Comparison of ENCODE assay signal across 26 mouse cellular contexts in the genomic region with DNA sequence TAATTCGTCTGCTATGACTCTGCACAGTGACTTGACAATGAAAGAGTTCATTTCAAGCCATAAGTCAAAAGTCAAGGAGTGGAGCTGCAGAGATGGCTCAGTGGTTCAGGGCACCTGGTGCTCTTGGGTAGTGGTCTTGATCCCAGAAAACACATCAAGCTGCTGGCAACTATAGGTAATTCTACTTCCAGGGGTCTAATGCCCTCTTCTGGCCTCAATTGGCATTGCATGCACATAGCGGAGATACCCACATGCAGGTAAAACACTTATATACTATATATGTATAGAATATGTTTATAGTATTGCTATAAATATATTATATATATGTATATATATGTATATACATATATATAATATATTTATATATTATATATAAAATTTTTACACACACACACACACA.
A peak's percentile ranks its signal among the peaks of the same experiment; 100 is the strongest.
DNase-seq lines count a peak whose midpoint lies in the region; ATAC-seq and TF ChIP-seq lines count a peak whose summit lies in the region.
"Had no signal": no experiment of that assay in that cellular context is flagged by ENCODE, and none has a peak within 500 bp of the region (broad histone marks: within the 10 kb centered on the region; RNA-seq: fewer than 3 reads in every experiment).

No protein-coding gene starts in this region.

- TF ChIP-seq EP300 in liver, embryonic 14.5 days (IDR thresholded peaks at IDR 0.05; ENCODE audit: low read depth) = no peak
- no peak for TF ChIP-seq EP300 in MEL (IDR thresholded peaks at IDR 0.05; ENCODE audit: low read depth in 1 of 2, low read length in 2 of 2)

- TF ChIP-seq CTCF in liver, embryonic 14.5 days (IDR thresholded peaks at IDR 0.05; ENCODE audit: low read depth) = peak; percentile 12; the same call in 1 of the 2 replicates
- TF ChIP-seq CTCF in MEL (IDR thresholded peaks at IDR 0.05 in 2 of 3, conservative IDR thresholded peaks at IDR 0.05 in 1 of 3; ENCODE audit: control insufficient read depth in 1 of 3, insufficient read depth in 1 of 3, low read depth in 2 of 3, low read length in 3 of 3, poor library complexity in 1 of 3, severe bottlenecking in 1 of 3) = 0 out of 6 replicates have a peak, but pooled peaks of 1 of the 3 experiments have one; percentile 14

- no peak overlapping the region for H3K4me3 ChIP-seq in liver, embryonic 14.5 days (ENCODE audit: insufficient read depth in 1 of 2, low read depth in 2 of 2, low read length in 2 of 2)
- no peak overlapping the region for H3K4me3 ChIP-seq in liver, embryonic 11.5 days (ENCODE audit: low read depth, low read length)
- H3K4me3 ChIP-seq in MEL (ENCODE audit: control insufficient read depth in 1 of 2, insufficient read depth in 1 of 2, low read depth in 2 of 2, low read length in 2 of 2) = no peak overlapping the region
- H3K4me3 ChIP-seq: erythroblast, embryonic 14.5 days; heart, embryonic 13.5 days; hindbrain, embryonic 15.5 days; layer of hippocampus, adult 2 months; left cerebral cortex, adult 2 months; limb, embryonic 13.5 days had no signal

- intact Hi-C loops in left cerebral cortex, postnatal 36 days (cut with DNase I) = no loop called here

- 61% methylated on average over 2 of the region's 2 CpGs for WGBS in liver, embryonic 14.5 days (ENCODE audit: insufficient replicate concordance)
- WGBS in liver, embryonic 11.5 days = 85% methylated on average over 2 of the region's 2 CpGs

- H3K79me2 ChIP-seq in MEL (ENCODE audit: control insufficient read depth, insufficient read depth, low read length, poor library complexity) = no peaks in the 10 kb centered on the region

- peak; percentile 6 to 15 for DNase-seq in cerebellum, postnatal 10 days
- no peak for DNase-seq in cerebellum, adult 9-10 months
- DNase-seq in liver, embryonic 14.5 days (ENCODE audit: low read depth in 3 of 3, low spot score in 3 of 3) = no peak
- no peak for DNase-seq in liver, embryonic 11.5 days (ENCODE audit: low spot score)
- DNase-seq in A20 (ENCODE audit: low read depth, low spot score) (peak; percentile 1), MEL (ENCODE audit: low read depth, low spot score) (peak; percentile 13)
- DNase-seq in neural tube, embryonic 10.5 days (ENCODE audit: extremely low spot score, low spot score) = no peak
- DNase-seq in left cerebral cortex, postnatal 36 days (ENCODE audit: low spot score in 2 of 2) = no peak
- DNase-seq: adrenal gland, adult 2 months; cerebellum, adult 9-11 months; gastrocnemius, postnatal 10 days; heart, postnatal 10 days; kidney, adult 11 months; kidney, postnatal 25 days; lung, postnatal 10 days; thymus, adult 2 months had no signal

- no peak for ATAC-seq in liver, embryonic 14.5 days (ENCODE audit: insufficient read depth)
- ATAC-seq in liver, embryonic 11.5 days (replicated peaks; ENCODE audit: low FRiP score) = no peak
- ATAC-seq: activated CD4-positive, CD25-positive, alpha-beta regulatory T cell, adult 4 months; inflammation-experienced regulatory T-cells, adult 6 months had no signal

- H3K9ac ChIP-seq in liver, embryonic 14.5 days (replicated peaks) = no peak overlapping the region
- no peak overlapping the region for H3K9ac ChIP-seq in liver, embryonic 11.5 days (ENCODE audit: low read depth, low read length)
- H3K9ac ChIP-seq in MEL (ENCODE audit: control insufficient read depth, low read depth, low read length, poor library complexity, severe bottlenecking) = no peak overlapping the region
- H3K9ac ChIP-seq: heart, embryonic 13.5 days; hindbrain, embryonic 15.5 days; limb, embryonic 13.5 days had no signal

- H3K27ac ChIP-seq in liver, embryonic 14.5 days = no peak overlapping the region
- no peak overlapping the region for H3K27ac ChIP-seq in liver, embryonic 11.5 days (ENCODE audit: low read depth, low read length)
- no peak overlapping the region for H3K27ac ChIP-seq in MEL (ENCODE audit: control insufficient read depth, low read depth, low read length)
- H3K27ac ChIP-seq: heart, embryonic 13.5 days; hindbrain, embryonic 15.5 days; layer of hippocampus, adult 2 months; left cerebral cortex, adult 2 months; limb, embryonic 13.5 days; macrophage; stomach, postnatal 0 days had no signal

- H3K4me1 ChIP-seq in liver, embryonic 14.5 days (replicated peaks; ENCODE audit: control insufficient read depth in 2 of 2, insufficient read depth in 2 of 2, low read length in 1 of 2) = no peaks in the 10 kb centered on the region
- H3K4me1 ChIP-seq in liver, embryonic 11.5 days (replicated peaks; ENCODE audit: control insufficient read depth, insufficient read depth, low read length) = no peaks in the 10 kb centered on the region
- H3K4me1 ChIP-seq in MEL (ENCODE audit: control insufficient read depth in 1 of 2, insufficient read depth in 2 of 2, low read length in 2 of 2) = no peaks in the 10 kb centered on the region
- H3K4me1 ChIP-seq: heart, embryonic 13.5 days; hindbrain, embryonic 15.5 days; limb, embryonic 13.5 days had no signal

- TF ChIP-seq RAD21 in MEL (IDR thresholded peaks at IDR 0.05; ENCODE audit: low read depth, low read length) = no peak; the same call in 1 of the 2 replicates

- H3K36me3 ChIP-seq in liver, embryonic 14.5 days (replicated peaks; ENCODE audit: control insufficient read depth, insufficient read depth, low read depth) = no peaks in the 10 kb centered on the region
- H3K36me3 ChIP-seq in liver, embryonic 11.5 days (ENCODE audit: control insufficient read depth, insufficient read depth, low read length) = no peaks in the 10 kb centered on the region
- no peaks in the 10 kb centered on the region for H3K36me3 ChIP-seq in MEL (ENCODE audit: control insufficient read depth in 1 of 2, insufficient read depth in 2 of 2, low read length in 2 of 2)
- H3K36me3 ChIP-seq: heart, embryonic 13.5 days; hindbrain, embryonic 15.5 days; limb, embryonic 13.5 days had no signal

- no peaks in the 10 kb centered on the region for H3K9me3 ChIP-seq in liver, embryonic 14.5 days (ENCODE audit: control insufficient read depth, low read length)
- H3K9me3 ChIP-seq in liver, embryonic 11.5 days (ENCODE audit: control insufficient read depth, low read length) = no peaks in the 10 kb centered on the region
- H3K9me3 ChIP-seq in MEL (replicated peaks; ENCODE audit: insufficient read depth, low read length) = no peaks in the 10 kb centered on the region
- H3K9me3 ChIP-seq: hindbrain, embryonic 15.5 days; limb, embryonic 13.5 days had no signal

- H3K27me3 ChIP-seq in liver, embryonic 14.5 days (ENCODE audit: control insufficient read depth, insufficient read depth, low read length) = no peaks in the 10 kb centered on the region
- H3K27me3 ChIP-seq in liver, embryonic 11.5 days (replicated peaks; ENCODE audit: control insufficient read depth, insufficient read depth, low read length) = no peaks in the 10 kb centered on the region
- no peaks in the 10 kb centered on the region for H3K27me3 ChIP-seq in MEL (ENCODE audit: control insufficient read depth in 1 of 2, insufficient read depth in 2 of 2, low read length in 2 of 2)
- H3K27me3 ChIP-seq: heart, embryonic 13.5 days; hindbrain, embryonic 15.5 days; limb, embryonic 13.5 days had no signal

- TF ChIP-seq POLR2A in MEL (IDR thresholded peaks at IDR 0.05; ENCODE audit: control insufficient read depth in 1 of 2, insufficient read depth in 1 of 2, low read depth in 1 of 2, low read length in 2 of 2, poor library complexity in 1 of 2) = no peak

- H3K4me2 ChIP-seq in liver, embryonic 14.5 days (ENCODE audit: low read depth) = no peak overlapping the region
- H3K4me2 ChIP-seq in liver, embryonic 11.5 days = no peak overlapping the region
- H3K4me2 ChIP-seq: heart, embryonic 13.5 days; hindbrain, embryonic 15.5 days; limb, embryonic 13.5 days had no signal

TF ChIP-seq in MEL, 35 proteins besides CTCF, POLR2A, EP300 and RAD21:
- TF ChIP-seq GATA1 (IDR thresholded peaks at IDR 0.05; ENCODE audit: low read depth, low read length) = no peak
- no peak for TF ChIP-seq JUND (IDR thresholded peaks at IDR 0.05; ENCODE audit: low read depth, low read length)

Comparison
In these comparisons a context has a peak if more than half of its experiments do, and no peak if none do; other contexts are left out.
1. DNase-seq: peak in cerebellum, postnatal 10 days (2 of 2), A20 (single experiment) and MEL (single experiment); none in cerebellum, adult 9-10 months (single experiment), liver, embryonic 14.5 days (0 of 3), liver, embryonic 11.5 days (single experiment), neural tube, embryonic 10.5 days (single experiment) and left cerebral cortex, postnatal 36 days (0 of 2).